Mouse (Mus musculus) heart, embryonic 11.5 days (tissue): ENCODE measurements around the gene Nek8. TPM values are rescaled to one million over a fixed set of nuclear protein-coding genes. Genes with fewer than 3 reads are reported as not detected.
A peak's percentile ranks its signal among the peaks of the same experiment; 100 is the strongest.

ENCODE experiments used
- ATAC-seq: fragments of 200-750 bp; cut with Nextera tagmentation; replicated peaks from 2 replicates; pipeline ENCODE4 v1.8.0; 2017; ENCODE audit warnings: moderate library complexity; ENCODE audit not compliant: insufficient number of reproducible peaks, low FRiP score, low TSS enrichment
- H3K27ac ChIP-seq: fragments of 300-500 bp; sonication (generic); 2 replicates; pipeline ENCODE4 v1.5.1; 2014; ENCODE audit warnings: mild to moderate bottlenecking, low read depth, low read length
- H3K27me3 ChIP-seq: fragments of 300-500 bp; sonication (generic); 2 replicates; pipeline ENCODE4 v1.6.1; 2014; ENCODE audit warnings: mild to moderate bottlenecking, low read length, mixed read lengths; ENCODE audit not compliant: control insufficient read depth, insufficient read depth
- H3K36me3 ChIP-seq: fragments of 300-500 bp; sonication (generic); 2 replicates; pipeline ENCODE4 v1.6.1; 2014; ENCODE audit warnings: mild to moderate bottlenecking, low read length, moderate library complexity, mixed read lengths; ENCODE audit not compliant: control insufficient read depth, insufficient read depth
- H3K4me1 ChIP-seq: fragments of 300-500 bp; sonication (generic); 2 replicates; pipeline ENCODE4 v1.6.1; 2014; ENCODE audit warnings: low read length; ENCODE audit not compliant: control insufficient read depth, insufficient read depth
- H3K4me2 ChIP-seq: fragments of 300-500 bp; sonication (generic); 2 replicates; pipeline ENCODE4 v1.6.1; 2014; ENCODE audit warnings: mild to moderate bottlenecking, moderate library complexity
- H3K4me3 ChIP-seq: fragments of 300-500 bp; sonication (generic); 2 replicates; pipeline ENCODE4 v1.5.1; 2014; ENCODE audit warnings: low read depth, low read length
- H3K9ac ChIP-seq: fragments of 300-500 bp; sonication (generic); 2 replicates; pipeline ENCODE4 v1.6.1; 2014; ENCODE audit warnings: mild to moderate bottlenecking, low read depth, low read length, moderate library complexity
- H3K9me3 ChIP-seq: fragments of 300-500 bp; sonication (generic); replicated peaks from 2 replicates; pipeline ENCODE4 v1.6.1; 2016; ENCODE audit warnings: low read length; ENCODE audit not compliant: control insufficient read depth
- WGBS: fragments of 180-500 bp; shearing (Covaris S2); extraction: QIAGEN DNeasy Blood & Tissue Kit; methylation state at CpG from one replicate; pipeline ENCODE4 v1.1.7; 2014; ENCODE audit not compliant: insufficient replicate concordance; 5-methylcytosine and 5-hydroxymethylcytosine counted together
- polyA plus RNA-seq: library from polyadenylated mRNA; unstranded; fragments of >200 nt; fragmentation: Nextera tagmentation; extraction: Ambion mirVana; gene quantifications from 2 replicates; pipeline ENCODE4 v1.2.1, GENCODE M21; 2014

Gene Nek8
- polyA plus RNA-seq, 1 experiment from 2014 or later, result 9.9 TPM

- H3K4me1 ChIP-seq, result peaks cover 11% of the 10 kb centered on the region
- ATAC-seq, result no peak
- H3K27ac ChIP-seq, result no peak overlapping the region
- H3K9me3 ChIP-seq, result no peaks in the 10 kb centered on the region
- H3K9ac ChIP-seq, result no peak overlapping the region; the same call in 1 of the 2 replicates
- WGBS, result 93% methylated on average over 3 of the region's 3 CpGs
- H3K4me3 ChIP-seq, result no peak overlapping the region
- H3K27me3 ChIP-seq, result no peaks in the 10 kb centered on the region
- H3K36me3 ChIP-seq, result peaks cover 1% of the 10 kb centered on the region; the same call in 1 of the 2 replicates
- H3K4me2 ChIP-seq, result no peak overlapping the region
These were observed 2.0 kb downstream of the Nek8 start for GRCm38 (mm10) chr11:78174506-78174905.

- no peak overlapping the region for H3K9ac ChIP-seq
These were observed 3.6 kb downstream of the Nek8 start for GRCm38 (mm10) chr11:78172748-78173383.

GRCm38 (mm10) chr11:78172034-78172747, 4.3 kb downstream of the Nek8 start:
- no peaks in the 10 kb centered on the region for H3K36me3 ChIP-seq
- H3K27me3 ChIP-seq, result no peaks in the 10 kb centered on the region
- H3K9me3 ChIP-seq, result no peaks in the 10 kb centered on the region
- no peak overlapping the region for H3K27ac ChIP-seq
- no peak overlapping the region for H3K9ac ChIP-seq
- no peak overlapping the region for H3K4me3 ChIP-seq
- no peaks in the 10 kb centered on the region; the same call in 1 of the 2 replicates for H3K4me1 ChIP-seq
- ATAC-seq, result no peak
- WGBS, result 73% methylated on average over 16 of the region's 16 CpGs
- no peak overlapping the region for H3K4me2 ChIP-seq

More at GRCm38 (mm10) chr11:78172748-78173383, 3.6 kb downstream of the Nek8 start:
- H3K4me1 ChIP-seq, result peaks cover 4% of the 10 kb centered on the region
- no peak for ATAC-seq
- H3K27me3 ChIP-seq, result no peaks in the 10 kb centered on the region
- WGBS, result 82% methylated on average over 19 of the region's 19 CpGs
- H3K27ac ChIP-seq, result no peak overlapping the region
- no peak overlapping the region for H3K4me3 ChIP-seq
- H3K36me3 ChIP-seq, result no peaks in the 10 kb centered on the region
- H3K9me3 ChIP-seq, result no peaks in the 10 kb centered on the region
- no peak overlapping the region for H3K4me2 ChIP-seq

GRCm38 (mm10) chr11:78171328-78171727, 5.1 kb downstream of the Nek8 start:
- no peaks in the 10 kb centered on the region for H3K36me3 ChIP-seq
- H3K9me3 ChIP-seq, result no peaks in the 10 kb centered on the region
- no peak overlapping the region for H3K4me3 ChIP-seq
- H3K9ac ChIP-seq, result no peak overlapping the region
- H3K27ac ChIP-seq, result no peak overlapping the region
- no peak for ATAC-seq
- no peak overlapping the region for H3K4me2 ChIP-seq
- H3K4me1 ChIP-seq, result 0 out of 2 replicates have a peak, but pooled peaks cover 4% of the 10 kb centered on the region
- 77% methylated on average over 4 of the region's 4 CpGs for WGBS
- no peaks in the 10 kb centered on the region for H3K27me3 ChIP-seq

- Histone ChIP-seq H3K9ac (no peak overlapping the region), H3K27me3 (no peaks in the 10 kb centered on the region), H3K36me3 (no peaks in the 10 kb centered on the region), H3K9me3 (no peaks in the 10 kb centered on the region), H3K4me3 (no peak overlapping the region), H3K4me1 (0 out of 2 replicates have a peak, but pooled peaks cover 11% of the 10 kb centered on the region), H3K4me2 (no peak overlapping the region), H3K27ac (no peak overlapping the region)
- no peak for ATAC-seq
- WGBS, result 89% methylated on average over 15 of the region's 15 CpGs
These were observed 6.2 kb downstream of the Nek8 start for GRCm38 (mm10) chr11:78170306-78170705.

GRCm38 (mm10) chr11:78168541-78169468, 7.7 kb downstream of the Nek8 start:
- H3K27me3 ChIP-seq, result no peaks in the 10 kb centered on the region
- no peak overlapping the region for H3K27ac ChIP-seq
- peak overlapping the region; percentile 6; the same call in 1 of the 2 replicates for H3K4me3 ChIP-seq
- ATAC-seq, result no peak
- H3K9ac ChIP-seq, result peak overlapping the region; percentile 39; the same call in 1 of the 2 replicates
- no peaks in the 10 kb centered on the region for H3K36me3 ChIP-seq
- WGBS, result 47% methylated on average over 19 of the region's 19 CpGs
- H3K9me3 ChIP-seq, result no peaks in the 10 kb centered on the region
- H3K4me1 ChIP-seq, result peaks cover 16% of the 10 kb centered on the region
- peak overlapping the region; percentile 44 for H3K4me2 ChIP-seq

GRCm38 (mm10) chr11:78167257-78167959, 9.1 kb downstream of the Nek8 start:
- WGBS, result 89% methylated on average over 14 of the region's 14 CpGs
- peaks cover 30% of the 10 kb centered on the region for H3K4me1 ChIP-seq
- no peak overlapping the region for H3K27ac ChIP-seq

GRCm38 (mm10) chr11:78166640-78167039, 9.8 kb downstream of the Nek8 start:
- Histone ChIP-seq H3K36me3 (0 out of 2 replicates have a peak, but pooled peaks cover 5% of the 10 kb centered on the region), H3K9me3 (no peaks in the 10 kb centered on the region), H3K9ac (no peak overlapping the region), H3K27ac (no peak overlapping the region), H3K27me3 (no peaks in the 10 kb centered on the region), H3K4me2 (no peak overlapping the region), H3K4me3 (no peak overlapping the region), H3K4me1 (peaks cover 35% of the 10 kb centered on the region)
- 55% methylated on average over 6 of the region's 6 CpGs for WGBS
- no peak for ATAC-seq

More at GRCm38 (mm10) chr11:78167257-78167959, 9.1 kb downstream of the Nek8 start:
- Histone ChIP-seq H3K4me3 (no peak overlapping the region), H3K4me2 (peak overlapping the region; percentile 10; the same call in 1 of the 2 replicates), H3K9ac (no peak overlapping the region), H3K27me3 (no peaks in the 10 kb centered on the region), H3K36me3 (no peaks in the 10 kb centered on the region), H3K9me3 (no peaks in the 10 kb centered on the region)
- no peak for ATAC-seq
